Comparison of ENCODE assay signal across 33 mouse cellular contexts in the genomic region with DNA sequence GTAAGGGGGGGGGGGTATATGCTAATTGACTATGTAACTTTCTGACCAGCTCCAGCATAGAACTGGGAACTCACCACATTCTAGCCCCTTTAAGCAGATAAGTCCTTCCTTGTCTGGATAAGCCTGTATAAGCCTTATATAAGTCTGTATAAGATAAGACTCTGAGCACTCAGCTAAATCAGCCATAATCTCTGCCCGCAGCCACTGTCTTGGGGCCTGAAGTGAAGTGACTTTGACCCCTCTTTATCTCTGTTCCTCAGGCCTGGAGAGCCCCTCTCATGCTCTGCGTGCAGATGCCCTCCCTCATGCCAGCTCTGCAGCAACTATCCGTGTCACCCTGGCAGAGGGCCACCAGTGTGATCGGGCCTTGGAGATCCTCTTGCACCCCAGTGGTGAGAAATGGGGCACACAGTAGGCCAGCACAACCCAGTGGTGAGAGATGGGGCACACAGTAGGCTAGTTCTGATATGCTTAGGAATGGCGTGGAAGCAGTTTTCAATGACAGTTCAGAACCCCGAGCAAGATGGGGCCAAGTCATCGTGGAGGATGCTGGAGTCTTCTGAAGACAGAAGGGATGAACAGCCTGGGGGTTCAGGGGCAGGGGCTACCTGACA. TPM values are rescaled to one million over a fixed set of nuclear protein-coding genes. Genes with fewer than 3 reads are reported as not detected.
DNase-seq lines count a peak whose midpoint lies in the region; ATAC-seq and TF ChIP-seq lines count a peak whose summit lies in the region.
"Had no signal": no experiment of that assay in that cellular context is flagged by ENCODE, and none has a peak within 500 bp of the region (broad histone marks: within the 10 kb centered on the region; RNA-seq: fewer than 3 reads in every experiment).

No protein-coding gene starts in this region.

- H3K9me3 ChIP-seq in erythroblast, embryonic 14.5 days (ENCODE audit: control insufficient read depth, low read length) = peaks cover 8% of the 10 kb centered on the region; the same call in 1 of the 2 replicates
- H3K9me3 ChIP-seq in liver, embryonic 11.5 days (ENCODE audit: control insufficient read depth, low read length) = no peaks in the 10 kb centered on the region
- H3K9me3 ChIP-seq in liver, postnatal 0 days (ENCODE audit: low read length) = no peaks in the 10 kb centered on the region
- H3K9me3 ChIP-seq: embryonic facial prominence, embryonic 15.5 days; heart, embryonic 15.5 days; lung, embryonic 15.5 days; midbrain, embryonic 10.5 days; neural tube, embryonic 13.5 days had no signal

- H3K36me3 ChIP-seq in erythroblast, embryonic 14.5 days (ENCODE audit: control insufficient read depth) = no peaks in the 10 kb centered on the region
- H3K36me3 ChIP-seq in liver, embryonic 11.5 days (ENCODE audit: control insufficient read depth, insufficient read depth, low read length) = no peaks in the 10 kb centered on the region
- no peaks in the 10 kb centered on the region for H3K36me3 ChIP-seq in liver, postnatal 0 days (replicated peaks; ENCODE audit: insufficient read depth, low read length)
- H3K36me3 ChIP-seq: embryonic facial prominence, embryonic 15.5 days; heart, embryonic 15.5 days; lung, embryonic 15.5 days; midbrain, embryonic 10.5 days; neural tube, embryonic 13.5 days had no signal

- H3K27me3 ChIP-seq in erythroblast, embryonic 14.5 days (ENCODE audit: control insufficient read depth) = peaks cover 45% of the 10 kb centered on the region
- peaks cover 44% of the 10 kb centered on the region for H3K27me3 ChIP-seq in liver, embryonic 11.5 days (replicated peaks; ENCODE audit: control insufficient read depth, insufficient read depth, low read length)
- H3K27me3 ChIP-seq in liver, postnatal 0 days (ENCODE audit: insufficient read depth, low read length) = peaks cover 31% of the 10 kb centered on the region

- peak; percentile 53 for DNase-seq in c-Kit-positive CD71-positive TER-119-positive erythroid progenitor cells, embryonic 14.5 days (ENCODE audit: low spot score)
- no peak for DNase-seq in liver, embryonic 11.5 days (ENCODE audit: low spot score)
- peak; percentile 46 for DNase-seq in liver, postnatal 0 days
- DNase-seq in thymus, postnatal 36 days = no peak
- no peak for DNase-seq in frontal cortex, adult 2 months (ENCODE audit: extremely low spot score in 1 of 2, low spot score in 1 of 2)
- no peak for DNase-seq in ovary, adult 18-20 months (ENCODE audit: low spot score)
- DNase-seq: adrenal gland, postnatal 25 days; cerebellum, adult 11 months; cerebellum, postnatal 14 days; embryo, embryonic 11 days; heart, postnatal 4 days; kidney, postnatal 4 days; layer of hippocampus, adult 9-11 months; lung, postnatal 4 days; thymus, postnatal 14 days had no signal

- peak overlapping the region; percentile 27 for H3K4me2 ChIP-seq in liver, embryonic 11.5 days
- H3K4me2 ChIP-seq in liver, postnatal 0 days (ENCODE audit: low read depth, low read length) = peak overlapping the region; percentile 9; the same call in 1 of the 2 replicates
- H3K4me2 ChIP-seq: embryonic facial prominence, embryonic 15.5 days; heart, embryonic 15.5 days; hindbrain, embryonic 14.5 days; lung, embryonic 15.5 days; neural tube, embryonic 13.5 days had no signal

- H3K4me1 ChIP-seq in erythroblast, embryonic 14.5 days (ENCODE audit: control insufficient read depth) = peaks cover 48% of the 10 kb centered on the region
- peaks cover 36% of the 10 kb centered on the region for H3K4me1 ChIP-seq in liver, embryonic 11.5 days (replicated peaks; ENCODE audit: control insufficient read depth, insufficient read depth, low read length)
- H3K4me1 ChIP-seq in liver, postnatal 0 days (ENCODE audit: insufficient read depth) = peaks cover 5% of the 10 kb centered on the region

- H3K4me3 ChIP-seq in erythroblast, embryonic 14.5 days (replicated peaks) = peak overlapping the region; percentile 20
- H3K4me3 ChIP-seq in liver, embryonic 11.5 days (ENCODE audit: low read depth, low read length) = no peak overlapping the region
- no peak overlapping the region for H3K4me3 ChIP-seq in liver, postnatal 0 days (ENCODE audit: low read depth, low read length)
- H3K4me3 ChIP-seq: embryonic facial prominence, embryonic 15.5 days; heart, embryonic 15.5 days; lung, embryonic 15.5 days; midbrain, embryonic 10.5 days; myocyte; neural tube, embryonic 13.5 days had no signal

- TF ChIP-seq EP300 in liver, postnatal 0 days (IDR thresholded peaks at IDR 0.05; ENCODE audit: low read depth) = peak; percentile 85; the same call in 1 of the 2 replicates

- no peak overlapping the region for H3K27ac ChIP-seq in liver, embryonic 11.5 days (ENCODE audit: low read depth, low read length)
- no peak overlapping the region for H3K27ac ChIP-seq in liver, postnatal 0 days (ENCODE audit: low read depth)
- H3K27ac ChIP-seq: embryonic facial prominence, embryonic 15.5 days; heart, embryonic 15.5 days; hindbrain, embryonic 14.5 days; lung, embryonic 15.5 days; midbrain, embryonic 10.5 days; neural tube, embryonic 13.5 days had no signal

- WGBS in liver, embryonic 11.5 days = 50% methylated on average over 7 of the region's 7 CpGs
- 53% methylated on average over 7 of the region's 7 CpGs for WGBS in liver, postnatal 0 days (ENCODE audit: insufficient replicate concordance)

- no peak overlapping the region for H3K9ac ChIP-seq in liver, embryonic 11.5 days (ENCODE audit: low read depth, low read length)
- no peak overlapping the region for H3K9ac ChIP-seq in liver, postnatal 0 days (replicated peaks)
- H3K9ac ChIP-seq: embryonic facial prominence, embryonic 15.5 days; heart, embryonic 15.5 days; hindbrain, embryonic 14.5 days; lung, embryonic 15.5 days; neural tube, embryonic 13.5 days had no signal

- no peak for ATAC-seq in erythroblast, adult 5-6 weeks (replicated peaks; ENCODE audit: low FRiP score, poor library complexity, severe bottlenecking)
- peak; percentile 94 for ATAC-seq in liver, embryonic 11.5 days (replicated peaks; ENCODE audit: low FRiP score)
- peak; percentile 85 for ATAC-seq in liver, postnatal 0 days
- ATAC-seq: inflammation-experienced regulatory T-cells, adult 6 months; midbrain, embryonic 16.5 days had no signal

- no peak for TF ChIP-seq CTCF in liver, postnatal 0 days (IDR thresholded peaks at IDR 0.05; ENCODE audit: low read depth)

RNA-seq across cellular contexts. Expression of a gene that starts 5.9 kb away (rescaled TPM):
- 0.06 and 0.10 TPM in 2 replicates for polyA plus RNA-seq in erythroblast, embryonic 14.5 days (2012)
- total RNA-seq in erythroblast, adult 5-6 weeks (2015; ENCODE audit: low replicate concordance) = not detected in 2 replicates
- total RNA-seq in erythroblast, adult 5-6 weeks (2017; ENCODE audit: low replicate concordance) = not detected in 2 replicates
- polyA plus RNA-seq in liver, embryonic 11.5 days (2014; fragmentation: Nextera tagmentation; extraction: Ambion mirVana) = 0.58 and 1.1 TPM in 2 replicates
- polyA plus RNA-seq in liver, postnatal 0 days (2015; fragmentation: Nextera tagmentation; extraction: Ambion mirVana) = not detected in 2 replicates
- 70.4 and 77.5 TPM in 2 replicates for polyA plus RNA-seq in frontal cortex, adult 2 months (2012; rRNA removed)
- total RNA-seq: heart, postnatal 4 days had no signal

RNA-seq across cellular contexts. Expression of a gene that starts 16.2 kb away (rescaled TPM):
- 0.24 and 0.43 TPM in 2 replicates for polyA plus RNA-seq in erythroblast, embryonic 14.5 days (2012)
- 8.2 and 10.6 TPM in 2 replicates for total RNA-seq in erythroblast, adult 5-6 weeks (2015; ENCODE audit: low replicate concordance)
- total RNA-seq in erythroblast, adult 5-6 weeks (2017; ENCODE audit: low replicate concordance) = 0.60 and 0.98 TPM in 2 replicates
- polyA plus RNA-seq in liver, embryonic 11.5 days (2014; fragmentation: Nextera tagmentation; extraction: Ambion mirVana) = 42.7 and 44.6 TPM in 2 replicates
- 20.4 and 23.3 TPM in 2 replicates for polyA plus RNA-seq in liver, postnatal 0 days (2015; fragmentation: Nextera tagmentation; extraction: Ambion mirVana)
- 2.3 and 3.2 TPM in 2 replicates for polyA plus RNA-seq in frontal cortex, adult 2 months (2012; rRNA removed)

RNA-seq across cellular contexts. Expression of a gene that starts 16.2 kb away (rescaled TPM):
- polyA plus RNA-seq in erythroblast, embryonic 14.5 days (2012) = not detected in 2 replicates
- total RNA-seq in erythroblast, adult 5-6 weeks (2015; ENCODE audit: low replicate concordance) = not detected in 2 replicates
- not detected in 2 replicates for total RNA-seq in erythroblast, adult 5-6 weeks (2017; ENCODE audit: low replicate concordance)
- polyA plus RNA-seq in liver, embryonic 11.5 days (2014; fragmentation: Nextera tagmentation; extraction: Ambion mirVana) = 0.05 TPM in 1 of 2 replicates, not detected in the other
- polyA plus RNA-seq in liver, postnatal 0 days (2015; fragmentation: Nextera tagmentation; extraction: Ambion mirVana) = not detected in 2 replicates
- 0.14 TPM in 1 of 2 replicates, not detected in the other for polyA plus RNA-seq in frontal cortex, adult 2 months (2012; rRNA removed)
- total RNA-seq: adrenal gland, postnatal 25 days; gastrocnemius, postnatal 4 days; heart, adult 8-10 months; heart, postnatal 4 days; left cerebral cortex, adult 18-20 months; left cerebral cortex, postnatal 36 days had no signal
- polyA plus RNA-seq: brain, embryonic 14.5 days; embryonic facial prominence, embryonic 15.5 days; heart, embryonic 15.5 days; hindbrain, embryonic 14.5 days; inflammation-experienced regulatory T-cells, adult 6 months; kidney, embryonic 14.5 days; limb, embryonic 14.5 days; lung, embryonic 15.5 days; midbrain, embryonic 10.5 days; midbrain, embryonic 16.5 days had no signal

RNA-seq across cellular contexts. Expression of a gene that starts 16.4 kb away (rescaled TPM):
- polyA plus RNA-seq in erythroblast, embryonic 14.5 days (2012) = 1.2 and 1.4 TPM in 2 replicates
- total RNA-seq in erythroblast, adult 5-6 weeks (2015; ENCODE audit: low replicate concordance) = 7.7 and 22.7 TPM in 2 replicates
- total RNA-seq in erythroblast, adult 5-6 weeks (2017; ENCODE audit: low replicate concordance) = 1.4 TPM in 1 of 2 replicates, not detected in the other
- 55.7 and 58.6 TPM in 2 replicates for polyA plus RNA-seq in liver, embryonic 11.5 days (2014; fragmentation: Nextera tagmentation; extraction: Ambion mirVana)
- 18.6 and 19.0 TPM in 2 replicates for polyA plus RNA-seq in liver, postnatal 0 days (2015; fragmentation: Nextera tagmentation; extraction: Ambion mirVana)
- polyA plus RNA-seq in frontal cortex, adult 2 months (2012; rRNA removed) = 19.0 and 21.1 TPM in 2 replicates

RNA-seq across cellular contexts. Expression of a gene that starts 25.9 kb away (rescaled TPM):
- not detected in 2 replicates for polyA plus RNA-seq in erythroblast, embryonic 14.5 days (2012)
- total RNA-seq in erythroblast, adult 5-6 weeks (2015; ENCODE audit: low replicate concordance) = not detected in 2 replicates
- 0.94 TPM in 1 of 2 replicates, not detected in the other for total RNA-seq in erythroblast, adult 5-6 weeks (2017; ENCODE audit: low replicate concordance)
- 0.47 and 0.59 TPM in 2 replicates for polyA plus RNA-seq in liver, embryonic 11.5 days (2014; fragmentation: Nextera tagmentation; extraction: Ambion mirVana)
- 0.11 and 0.13 TPM in 2 replicates for polyA plus RNA-seq in liver, postnatal 0 days (2015; fragmentation: Nextera tagmentation; extraction: Ambion mirVana)
- polyA plus RNA-seq in frontal cortex, adult 2 months (2012; rRNA removed) = 125 and 142 TPM in 2 replicates

Comparison
In these comparisons a context has a peak if more than half of its experiments do, and no peak if none do; other contexts are left out.
1. DNase-seq: peak in c-Kit-positive CD71-positive TER-119-positive erythroid progenitor cells, embryonic 14.5 days (single experiment) and liver, postnatal 0 days (single experiment); none in liver, embryonic 11.5 days (single experiment), thymus, postnatal 36 days (0 of 2), frontal cortex, adult 2 months (0 of 2) and ovary, adult 18-20 months (single experiment).
2. RNA of a gene that starts 5.9 kb away (polyA plus RNA-seq): 70.4 to 77.5 TPM in frontal cortex, adult 2 months; 0.58 to 1.1 TPM in liver, embryonic 11.5 days, 0.06 to 0.10 TPM in erythroblast, embryonic 14.5 days and not detected in liver, postnatal 0 days; every median in the first group is over 10 times any median in the second.